Mouse (Mus musculus): ENCODE measurements around the gene Gm20388. TPM values are rescaled to one million over a fixed set of nuclear protein-coding genes. Genes with fewer than 3 reads are reported as not detected.

Gm20388 gene
- polyA plus RNA-seq, 1 experiment from 2014 or later, result not detected

DNA sequence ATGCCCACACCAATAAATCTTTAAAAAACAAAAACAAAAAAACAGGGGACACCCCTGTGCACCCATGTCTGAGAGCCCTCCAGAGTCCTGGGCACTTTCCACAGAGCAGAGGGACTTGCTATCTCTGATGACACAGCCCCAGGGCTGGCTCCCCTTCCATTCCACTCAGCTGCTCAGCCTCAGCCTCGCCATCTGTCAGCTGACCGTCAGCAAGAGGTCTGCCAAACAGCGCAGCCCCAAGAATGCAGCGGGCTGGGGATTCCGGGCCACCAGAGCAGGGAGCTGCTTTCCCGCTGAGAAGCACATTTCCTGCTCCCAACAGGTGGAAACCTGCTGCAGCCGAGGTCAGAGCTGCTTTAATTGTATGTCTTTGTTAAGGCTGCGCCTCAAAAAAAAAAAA, 1464.1 kb downstream of the Gm20388 start:
- ATAC-seq (ENCODE audit: extremely low read depth, insufficient number of reproducible peaks, low FRiP score, low TSS enrichment), result peak; percentile 22; the same call in 1 of the 2 replicates

DNA sequence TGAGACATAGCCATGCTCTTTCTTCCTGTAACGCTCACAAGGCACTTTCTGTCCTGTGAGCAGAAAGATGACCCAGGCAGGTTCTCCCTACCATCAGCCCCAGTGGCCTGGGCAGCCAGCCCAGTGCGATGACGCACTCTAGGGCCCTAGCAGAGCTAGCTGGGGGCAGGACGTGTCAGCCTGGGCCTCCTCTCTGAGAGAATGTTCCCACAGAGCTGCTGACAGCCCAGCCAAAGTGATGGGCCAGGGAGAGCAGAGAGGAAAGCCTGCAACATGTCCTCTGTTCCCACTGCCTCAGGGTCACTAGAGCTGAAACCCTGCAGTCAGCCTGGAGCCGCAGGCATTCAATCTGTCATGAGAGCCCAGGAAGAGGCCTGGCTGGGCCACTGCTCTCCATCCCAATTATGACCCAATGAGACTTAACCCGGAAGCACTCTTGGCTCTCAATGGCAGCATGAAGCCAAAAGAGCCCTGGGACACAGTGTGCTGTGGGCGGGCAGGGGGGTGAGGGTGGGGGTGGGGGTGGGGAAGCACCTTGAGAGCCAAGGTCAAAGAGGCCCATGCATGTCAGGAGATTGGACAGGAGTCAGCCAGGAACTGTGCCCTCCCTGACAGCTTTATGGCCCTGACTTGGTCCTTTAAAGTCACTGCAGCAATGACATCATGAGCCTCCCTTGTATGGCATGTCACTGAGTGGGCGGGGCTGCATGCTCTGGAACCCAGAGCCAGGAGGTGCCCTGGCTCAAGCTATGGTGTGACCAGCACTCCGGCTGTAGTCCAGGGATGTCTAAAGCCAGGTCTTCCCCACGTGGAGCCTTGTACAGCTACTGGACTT, 1465.7 kb downstream of the Gm20388 start:
- Histone ChIP-seq H3K9me3 (peaks cover 3% of the 10 kb centered on the region; the same call in 1 of the 2 replicates), H3K4me1 (peaks cover 61% of the 10 kb centered on the region), H3K4me2 (peak overlapping the region; percentile 45; the same call in 1 of the 2 replicates), H3K27me3 (replicated peaks) (no peaks in the 10 kb centered on the region), H3K4me3 (no peak overlapping the region), H3K9ac (0 out of 2 replicates have a peak overlapping the region, but pooled peaks have one; percentile 28), H3K36me3 (no peaks in the 10 kb centered on the region), H3K27ac (replicated peaks) (peak overlapping the region; percentile 94)
- peak; percentile 61 for ATAC-seq (ENCODE audit: extremely low read depth, insufficient number of reproducible peaks, low FRiP score, low TSS enrichment)
- 27% methylated on average over 10 of the region's 10 CpGs for WGBS

More for the DNA sequence above, 1464.1 kb downstream of the Gm20388 start:
- H3K27ac ChIP-seq (replicated peaks), result peak overlapping the region; percentile 94
- H3K9ac ChIP-seq, result no peak overlapping the region
- no peak overlapping the region for H3K4me3 ChIP-seq
- H3K27me3 ChIP-seq (replicated peaks), result peaks cover 7% of the 10 kb centered on the region; the same call in 1 of the 2 replicates
- peak overlapping the region; percentile 35 for H3K4me2 ChIP-seq
- peaks cover 3% of the 10 kb centered on the region; the same call in 1 of the 2 replicates for H3K9me3 ChIP-seq
- WGBS, result 4% methylated on average over 8 of the region's 8 CpGs
- peaks cover 61% of the 10 kb centered on the region for H3K4me1 ChIP-seq
- no peaks in the 10 kb centered on the region for H3K36me3 ChIP-seq

DNA sequence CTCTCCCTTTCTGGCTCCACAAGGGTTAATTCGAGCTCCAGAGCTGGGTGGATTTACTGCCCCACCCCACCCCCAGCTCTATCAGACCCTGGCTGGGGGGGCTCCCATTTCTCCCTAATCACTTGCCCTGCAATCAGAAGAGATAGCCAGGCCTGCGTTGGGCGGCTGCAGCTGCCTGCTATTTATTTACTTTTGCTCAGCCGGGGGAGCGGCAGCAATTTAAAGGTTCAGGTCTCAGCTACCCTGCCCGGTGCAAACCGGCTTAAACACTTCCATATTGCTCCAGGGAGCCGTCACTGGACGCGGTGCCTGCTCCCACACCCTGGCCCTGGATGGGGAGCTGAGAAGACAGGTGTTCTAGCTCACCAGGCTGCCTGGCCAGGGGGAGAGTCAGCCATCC, 1467.0 kb downstream of the Gm20388 start:
- Histone ChIP-seq H3K4me1 (peaks cover 67% of the 10 kb centered on the region), H3K4me3 (no peak overlapping the region), H3K27me3 (replicated peaks) (no peaks in the 10 kb centered on the region), H3K36me3 (no peaks in the 10 kb centered on the region), H3K9me3 (peaks cover 3% of the 10 kb centered on the region; the same call in 1 of the 2 replicates), H3K27ac (replicated peaks) (peak overlapping the region; percentile 94), H3K4me2 (peak overlapping the region; percentile 45), H3K9ac (peak overlapping the region; percentile 69)
- 4% methylated on average over 10 of the region's 10 CpGs for WGBS
- no peak for ATAC-seq (ENCODE audit: extremely low read depth, insufficient number of reproducible peaks, low FRiP score, low TSS enrichment)

DNA sequence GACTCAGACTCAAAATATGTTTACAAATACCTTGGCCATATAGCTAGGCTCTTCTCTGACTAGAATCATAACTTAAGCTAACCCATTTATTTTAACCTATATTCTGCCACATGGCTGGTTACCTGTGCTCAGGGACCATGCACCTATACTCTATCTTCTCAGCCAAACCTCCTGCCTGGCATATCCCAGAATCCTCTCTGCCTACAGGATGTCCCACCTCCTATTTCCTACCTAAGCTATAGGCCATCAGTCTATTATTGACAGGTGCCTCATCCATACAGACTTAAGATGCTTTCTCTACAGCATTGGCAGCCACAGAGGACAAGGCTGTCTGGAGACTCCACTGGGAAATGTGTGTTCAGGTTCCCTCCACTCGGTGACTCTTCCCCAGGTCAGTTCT, 1468.7 kb downstream of the Gm20388 start:
- Histone ChIP-seq H3K9ac (no peak overlapping the region), H3K9me3 (peaks cover 1% of the 10 kb centered on the region; the same call in 1 of the 2 replicates), H3K27ac (replicated peaks) (no peak overlapping the region), H3K4me1 (peaks cover 63% of the 10 kb centered on the region), H3K4me2 (peak overlapping the region; percentile 18; the same call in 1 of the 2 replicates), H3K4me3 (no peak overlapping the region), H3K27me3 (replicated peaks) (no peaks in the 10 kb centered on the region), H3K36me3 (no peaks in the 10 kb centered on the region)
- ATAC-seq (ENCODE audit: extremely low read depth, insufficient number of reproducible peaks, low FRiP score, low TSS enrichment), result no peak
- WGBS, result 70% methylated on average over 1 of the region's 1 CpGs

DNA sequence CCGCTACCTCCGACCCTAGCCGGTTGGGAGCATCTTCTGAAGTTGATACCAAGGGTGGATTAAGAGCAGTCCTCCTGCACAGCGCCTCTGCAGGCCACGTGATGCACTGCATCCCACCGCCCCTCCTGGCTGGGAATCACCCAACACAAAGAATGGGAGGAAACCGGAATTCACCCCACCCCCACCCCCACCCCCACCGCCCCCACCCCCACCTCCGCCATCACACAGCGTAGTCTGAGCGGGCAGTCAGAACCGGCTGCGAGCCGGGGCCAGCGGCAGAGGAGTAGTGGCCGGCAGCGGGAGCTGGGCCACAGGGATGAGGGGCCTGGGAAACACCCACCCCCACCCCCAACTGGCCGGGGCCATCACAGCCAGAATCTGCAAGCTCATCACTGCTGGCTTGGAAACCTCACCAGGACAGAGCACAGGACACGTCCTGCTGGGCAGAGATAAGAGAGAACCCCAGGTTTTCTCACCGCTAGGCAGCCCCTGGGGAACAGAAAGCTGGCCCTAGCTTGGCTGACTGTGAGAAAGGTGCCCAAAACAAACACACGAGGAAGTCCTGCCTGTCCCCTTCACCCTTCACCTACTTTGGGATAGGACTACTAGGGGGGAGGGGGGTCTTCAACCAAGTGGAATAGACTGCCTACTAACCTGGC, 1472.1 kb downstream of the Gm20388 start:
- Histone ChIP-seq H3K36me3 (no peaks in the 10 kb centered on the region), H3K4me3 (peak overlapping the region; percentile 38), H3K9me3 (no peaks in the 10 kb centered on the region), H3K9ac (peak overlapping the region; percentile 69), H3K27ac (replicated peaks) (peak overlapping the region; percentile 69), H3K4me1 (peaks cover 36% of the 10 kb centered on the region), H3K27me3 (replicated peaks) (peaks cover 4% of the 10 kb centered on the region; the same call in 1 of the 2 replicates), H3K4me2 (peak overlapping the region; percentile 64)
- ATAC-seq (ENCODE audit: extremely low read depth, insufficient number of reproducible peaks, low FRiP score, low TSS enrichment), result peak; percentile 78
- 3% methylated on average over 19 of the region's 21 CpGs for WGBS

DNA sequence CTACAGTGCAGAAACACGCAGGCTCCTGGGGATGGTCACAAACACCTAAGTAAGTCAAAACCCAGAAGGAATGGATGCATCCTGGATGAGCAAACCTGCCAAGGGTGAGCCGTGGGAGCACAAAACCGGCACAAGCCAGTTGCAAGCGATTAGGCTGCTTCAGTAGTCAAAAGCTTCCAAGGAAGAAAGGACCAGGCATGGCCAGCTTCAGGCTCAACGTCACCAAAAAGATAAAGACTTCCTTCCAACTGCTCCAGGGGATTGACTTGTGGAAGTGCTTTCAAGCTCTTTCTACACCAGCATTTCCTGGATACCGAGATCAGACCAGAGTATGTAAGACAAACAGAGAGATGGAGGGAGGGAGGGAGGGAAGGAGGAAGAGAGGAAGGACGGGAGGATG, 1474.9 kb downstream of the Gm20388 start:
- Histone ChIP-seq H3K36me3 (no peaks in the 10 kb centered on the region), H3K9ac (no peak overlapping the region), H3K27me3 (replicated peaks) (peaks cover 31% of the 10 kb centered on the region), H3K4me1 (peaks cover 26% of the 10 kb centered on the region), H3K27ac (replicated peaks) (peak overlapping the region; percentile 41; the same call in 1 of the 2 replicates), H3K9me3 (no peaks in the 10 kb centered on the region), H3K4me2 (no peak overlapping the region), H3K4me3 (no peak overlapping the region)
- 19% methylated on average over 7 of the region's 7 CpGs for WGBS
- no peak for ATAC-seq (ENCODE audit: extremely low read depth, insufficient number of reproducible peaks, low FRiP score, low TSS enrichment)

DNA sequence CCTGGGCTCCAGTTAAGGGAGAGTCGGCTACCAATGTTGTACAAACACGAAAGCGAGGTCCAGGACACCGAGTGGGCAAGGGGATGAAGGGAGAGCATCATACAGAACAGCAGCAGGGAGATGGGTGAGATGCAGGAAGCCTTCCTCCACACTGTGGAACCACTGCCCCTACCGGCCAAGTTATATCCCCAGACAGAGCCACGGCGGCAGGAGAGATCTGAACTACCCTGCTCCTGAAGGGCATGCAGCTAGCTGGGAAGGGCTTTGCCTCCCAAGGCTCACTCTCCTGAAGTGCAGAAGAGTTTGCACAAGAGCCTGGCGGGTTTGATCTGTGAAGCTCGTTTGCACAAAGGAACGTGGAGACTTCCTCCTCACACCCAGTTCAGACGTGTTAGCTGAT, 1480.0 kb downstream of the Gm20388 start:
- Histone ChIP-seq H3K9ac (peak overlapping the region; percentile 61; the same call in 1 of the 2 replicates), H3K27ac (replicated peaks) (0 out of 2 replicates have a peak overlapping the region, but pooled peaks have one; percentile 26), H3K4me1 (peaks cover 26% of the 10 kb centered on the region), H3K4me3 (no peak overlapping the region), H3K27me3 (replicated peaks) (peaks cover 68% of the 10 kb centered on the region), H3K36me3 (no peaks in the 10 kb centered on the region), H3K9me3 (no peaks in the 10 kb centered on the region), H3K4me2 (peak overlapping the region; percentile 18)
- 15% methylated on average over 11 of the region's 11 CpGs for WGBS
- peak; percentile 67; the same call in 1 of the 2 replicates for ATAC-seq (ENCODE audit: extremely low read depth, insufficient number of reproducible peaks, low FRiP score, low TSS enrichment)

DNA sequence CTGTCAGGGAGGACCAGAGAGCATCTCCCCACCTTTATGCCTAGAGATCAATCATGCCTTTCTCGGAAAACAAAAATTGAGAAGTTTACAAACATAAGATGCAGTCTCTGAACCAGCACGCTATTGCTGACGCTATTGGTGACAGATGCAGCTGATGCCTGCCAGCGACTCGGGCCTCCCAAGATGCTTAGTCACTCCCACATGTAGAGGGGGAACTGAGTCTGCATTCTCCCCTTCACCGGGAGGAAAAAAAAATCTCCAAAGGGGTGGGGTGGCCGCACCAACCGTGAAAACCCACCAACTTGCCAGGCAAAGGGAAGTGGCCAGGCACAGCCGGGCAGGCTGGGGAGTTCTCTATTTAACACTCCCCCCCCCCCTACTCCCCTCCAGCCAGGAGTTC, 1480.6 kb downstream of the Gm20388 start:
- no peaks in the 10 kb centered on the region for H3K9me3 ChIP-seq
- peaks cover 29% of the 10 kb centered on the region for H3K4me1 ChIP-seq
- H3K4me3 ChIP-seq, result no peak overlapping the region
- no peaks in the 10 kb centered on the region for H3K36me3 ChIP-seq
- H3K4me2 ChIP-seq, result peak overlapping the region; percentile 18; the same call in 1 of the 2 replicates
- H3K9ac ChIP-seq, result peak overlapping the region; percentile 61
- peaks cover 74% of the 10 kb centered on the region for H3K27me3 ChIP-seq (replicated peaks)
- 0 out of 2 replicates have a peak overlapping the region, but pooled peaks have one; percentile 26 for H3K27ac ChIP-seq (replicated peaks)
- 16% methylated on average over 9 of the region's 9 CpGs for WGBS
- ATAC-seq (ENCODE audit: extremely low read depth, insufficient number of reproducible peaks, low FRiP score, low TSS enrichment), result peak; percentile 42; the same call in 1 of the 2 replicates

DNA sequence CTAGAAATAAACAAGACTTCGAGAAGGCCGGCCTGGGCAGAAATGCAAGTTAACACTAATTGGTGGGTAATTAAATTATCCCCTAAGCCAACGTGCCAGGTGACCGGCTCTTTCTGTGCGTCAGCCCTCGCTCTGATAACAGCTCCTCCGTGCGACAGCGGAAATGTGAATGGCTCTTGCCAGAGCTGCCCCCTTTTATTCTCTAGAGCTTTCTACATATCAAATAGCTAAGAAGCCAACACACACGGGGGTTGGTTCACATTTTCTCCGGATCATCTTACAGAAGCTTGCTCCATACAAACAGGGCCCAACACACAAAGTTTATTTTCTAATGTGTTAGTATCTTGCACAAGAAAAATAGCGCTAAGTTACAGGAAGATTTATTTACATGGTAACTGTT, 1481.1 kb downstream of the Gm20388 start:
- H3K27me3 ChIP-seq (replicated peaks), result peaks cover 79% of the 10 kb centered on the region
- H3K4me3 ChIP-seq, result no peak overlapping the region
- ATAC-seq (ENCODE audit: extremely low read depth, insufficient number of reproducible peaks, low FRiP score, low TSS enrichment), result no peak
- H3K9me3 ChIP-seq, result no peaks in the 10 kb centered on the region
- WGBS, result 21% methylated on average over 12 of the region's 12 CpGs
- peaks cover 31% of the 10 kb centered on the region for H3K4me1 ChIP-seq
- H3K36me3 ChIP-seq, result no peaks in the 10 kb centered on the region
- H3K27ac ChIP-seq (replicated peaks), result no peak overlapping the region
- peak overlapping the region; percentile 21; the same call in 1 of the 2 replicates for H3K9ac ChIP-seq
- peak overlapping the region; percentile 12; the same call in 1 of the 2 replicates for H3K4me2 ChIP-seq

DNA sequence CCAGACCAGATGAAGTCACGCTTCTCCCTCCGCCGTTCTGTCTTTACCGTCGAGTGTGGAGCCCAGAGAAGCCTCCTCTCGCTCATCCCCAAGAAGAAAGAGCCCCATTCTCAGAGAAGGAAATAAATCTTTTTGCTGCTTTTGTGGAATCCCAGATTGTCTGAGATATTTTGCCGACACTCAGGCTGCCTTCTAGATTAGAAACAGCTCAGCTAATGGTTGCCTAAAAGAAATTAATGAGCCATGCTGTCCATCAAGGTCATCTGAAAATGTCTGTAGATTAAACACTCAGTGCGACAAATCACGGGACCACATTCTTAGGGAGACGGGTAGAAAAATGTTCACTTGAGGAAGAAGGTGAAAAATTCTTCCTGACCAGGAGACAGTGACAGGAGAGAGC, 1481.8 kb downstream of the Gm20388 start:
- ATAC-seq (ENCODE audit: extremely low read depth, insufficient number of reproducible peaks, low FRiP score, low TSS enrichment), result no peak
- H3K4me1 ChIP-seq, result peaks cover 31% of the 10 kb centered on the region
- WGBS, result 55% methylated on average over 10 of the region's 10 CpGs
- no peak overlapping the region for H3K4me3 ChIP-seq
- no peak overlapping the region for H3K27ac ChIP-seq (replicated peaks)
- no peak overlapping the region for H3K4me2 ChIP-seq
- H3K9ac ChIP-seq, result 0 out of 2 replicates have a peak overlapping the region, but pooled peaks have one; percentile 1
- peaks cover 85% of the 10 kb centered on the region for H3K27me3 ChIP-seq (replicated peaks)
- H3K9me3 ChIP-seq, result no peaks in the 10 kb centered on the region
- H3K36me3 ChIP-seq, result no peaks in the 10 kb centered on the region

DNA sequence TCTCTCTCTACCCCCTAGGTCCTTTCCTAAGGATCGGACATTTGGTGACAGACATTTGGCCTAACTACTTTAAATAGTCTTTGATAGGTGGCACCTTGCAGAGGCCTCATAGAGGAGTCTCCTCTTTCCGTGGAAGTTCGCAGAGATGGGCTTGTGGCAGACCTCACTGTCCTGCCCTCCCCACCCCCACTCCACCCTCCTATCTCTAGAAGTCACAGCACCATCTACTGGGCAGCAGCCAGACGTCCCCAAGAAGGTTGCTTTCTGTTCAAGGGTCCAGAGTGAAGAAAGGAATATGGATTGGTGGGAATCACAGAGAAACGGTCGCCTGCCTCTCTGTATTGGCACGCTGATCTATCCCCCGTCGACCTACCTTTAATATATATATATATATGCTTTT, 1482.5 kb downstream of the Gm20388 start:
- Histone ChIP-seq H3K27me3 (replicated peaks) (peaks cover 85% of the 10 kb centered on the region), H3K9me3 (no peaks in the 10 kb centered on the region), H3K9ac (0 out of 2 replicates have a peak overlapping the region, but pooled peaks have one; percentile 1), H3K36me3 (no peaks in the 10 kb centered on the region), H3K27ac (replicated peaks) (no peak overlapping the region), H3K4me3 (no peak overlapping the region), H3K4me2 (no peak overlapping the region), H3K4me1 (peaks cover 31% of the 10 kb centered on the region)
- 7% methylated on average over 9 of the region's 9 CpGs for WGBS
- peak; percentile 15; the same call in 1 of the 2 replicates for ATAC-seq (ENCODE audit: extremely low read depth, insufficient number of reproducible peaks, low FRiP score, low TSS enrichment)

Data from heart, embryonic 13.5 days (tissue).